34 mouse cellular contexts compared by ENCODE assay signal in genomic region chr5:82351089-82351488, GRCm38 (mm10).
"Had no signal": no experiment of that assay in that cellular context is flagged by ENCODE, and none has a peak within 500 bp of the region (broad histone marks: within the 10 kb centered on the region; RNA-seq: fewer than 3 reads in every experiment).

No protein-coding gene starts in this region.

- ATAC-seq: hindbrain, embryonic 16.5 days; hindbrain, postnatal 0 days; inflammation-experienced regulatory T-cells, adult 6 months; intestine, embryonic 15.5 days; intestine, embryonic 16.5 days; intestine, postnatal 0 days had no signal

- H3K27me3 ChIP-seq: heart, embryonic 12.5 days; heart, embryonic 13.5 days; heart, embryonic 15.5 days; hindbrain, embryonic 12.5 days; hindbrain, embryonic 13.5 days; hindbrain, embryonic 15.5 days; intestine, embryonic 15.5 days; kidney, embryonic 15.5 days had no signal

- H3K9ac ChIP-seq: heart, embryonic 12.5 days; heart, embryonic 13.5 days; heart, embryonic 15.5 days; hindbrain, embryonic 12.5 days; hindbrain, embryonic 13.5 days; hindbrain, embryonic 14.5 days; hindbrain, embryonic 15.5 days; intestine, embryonic 15.5 days; kidney, embryonic 15.5 days had no signal

- H3K4me2 ChIP-seq: heart, embryonic 12.5 days; heart, embryonic 13.5 days; heart, embryonic 15.5 days; hindbrain, embryonic 12.5 days; hindbrain, embryonic 13.5 days; hindbrain, embryonic 14.5 days; hindbrain, embryonic 15.5 days; intestine, embryonic 15.5 days; kidney, embryonic 15.5 days had no signal

- H3K9me3 ChIP-seq: heart, embryonic 12.5 days; heart, embryonic 13.5 days; heart, embryonic 15.5 days; hindbrain, embryonic 10.5 days; hindbrain, embryonic 12.5 days; hindbrain, embryonic 13.5 days; hindbrain, embryonic 15.5 days; intestine, embryonic 15.5 days; kidney, embryonic 15.5 days had no signal

- H3K4me3 ChIP-seq: heart, embryonic 12.5 days; heart, embryonic 13.5 days; heart, embryonic 15.5 days; hindbrain, embryonic 10.5 days; hindbrain, embryonic 12.5 days; hindbrain, embryonic 13.5 days; hindbrain, embryonic 15.5 days; intestine, embryonic 15.5 days; kidney, embryonic 15.5 days; layer of hippocampus, adult 2 months; left cerebral cortex, adult 2 months had no signal

- H3K4me1 ChIP-seq: heart, embryonic 12.5 days; heart, embryonic 15.5 days; hindbrain, embryonic 10.5 days; hindbrain, embryonic 12.5 days; hindbrain, embryonic 15.5 days; intestine, embryonic 15.5 days; kidney, embryonic 15.5 days had no signal

- H3K36me3 ChIP-seq: heart, embryonic 12.5 days; heart, embryonic 13.5 days; heart, embryonic 15.5 days; hindbrain, embryonic 10.5 days; hindbrain, embryonic 12.5 days; hindbrain, embryonic 13.5 days; hindbrain, embryonic 15.5 days; intestine, embryonic 15.5 days; kidney, embryonic 15.5 days had no signal

- DNase-seq: heart, postnatal 10 days; heart, postnatal 14 days; heart, postnatal 36 days; heart, postnatal 4 days; kidney, adult 11 months; kidney, adult 18-20 months; kidney, adult 2 months; kidney, adult 8-10 months; kidney, adult 9 months; kidney, postnatal 10 days; kidney, postnatal 14 days; kidney, postnatal 25 days; kidney, postnatal 36 days; kidney, postnatal 4 days; layer of hippocampus, adult 9-11 months; layer of hippocampus, postnatal 36 days had no signal

- H3K27ac ChIP-seq: heart, embryonic 13.5 days; heart, embryonic 15.5 days; hindbrain, embryonic 10.5 days; hindbrain, embryonic 12.5 days; hindbrain, embryonic 13.5 days; hindbrain, embryonic 14.5 days; hindbrain, embryonic 15.5 days; hindbrain, postnatal 0 days; intestine, embryonic 15.5 days; kidney, embryonic 15.5 days; kidney, postnatal 0 days; layer of hippocampus, adult 2 months; left cerebral cortex, adult 2 months had no signal
